Mouse (Mus musculus): Measurements from ENCODE around the gene Cpn1. TPM values are rescaled to one million over a fixed set of nuclear protein-coding genes. Genes with fewer than 3 reads are reported as not detected.

The Cpn1 gene
- polyA plus RNA-seq, 1 experiment from 2014 or later: 45.3 TPM

- H3K4me1 ChIP-seq (replicated peaks; ENCODE audit: control insufficient read depth, insufficient read depth): no peaks in the 10 kb centered on the region
- no peaks in the 10 kb centered on the region for H3K36me3 ChIP-seq (ENCODE audit: control insufficient read depth, insufficient read depth, low read length)
- H3K9me3 ChIP-seq (ENCODE audit: control insufficient read depth, low read length): no peaks in the 10 kb centered on the region
- no peak overlapping the region for H3K27ac ChIP-seq (replicated peaks)
- TF ChIP-seq EP300 (optimal IDR thresholded peaks at IDR 0.05) (no peak), CTCF (IDR thresholded peaks at IDR 0.05; ENCODE audit: low read depth) (no peak)
- 9% methylated on average over 11 of the region's 12 CpGs for whole genome bisulfite sequencing
- DNase-seq (ENCODE audit: low spot score): peak; percentile 49
- ATAC-seq (ENCODE audit: low FRiP score, low TSS enrichment): peak; percentile 58; the same call in 1 of the 2 replicates
- H3K9ac ChIP-seq (ENCODE audit: low read length): no peak overlapping the region
- H3K4me2 ChIP-seq (replicated peaks; ENCODE audit: low read depth): peak overlapping the region; percentile 5; the same call in 1 of the 2 replicates
- no peak overlapping the region for H3K4me3 ChIP-seq (ENCODE audit: low read depth, low read length)
- H3K27me3 ChIP-seq (ENCODE audit: control insufficient read depth, insufficient read depth, low read length): no peaks in the 10 kb centered on the region
Measured at GRCm38 (mm10) chr19:43949111-43949810, 37.1 kb downstream of the Cpn1 start.

GRCm38 (mm10) chr19:43944566-43944965 is 41.8 kb downstream of the Cpn1 start:
- Histone ChIP-seq H3K4me2 (replicated peaks; ENCODE audit: low read depth) (no peak overlapping the region), H3K4me1 (replicated peaks; ENCODE audit: control insufficient read depth, insufficient read depth) (no peaks in the 10 kb centered on the region), H3K9me3 (ENCODE audit: control insufficient read depth, low read length) (no peaks in the 10 kb centered on the region), H3K4me3 (ENCODE audit: low read depth, low read length) (no peak overlapping the region), H3K9ac (ENCODE audit: low read length) (no peak overlapping the region), H3K36me3 (ENCODE audit: control insufficient read depth, insufficient read depth, low read length) (no peaks in the 10 kb centered on the region), H3K27me3 (ENCODE audit: control insufficient read depth, insufficient read depth, low read length) (no peaks in the 10 kb centered on the region), H3K27ac (replicated peaks) (no peak overlapping the region)
- no peak for ATAC-seq (ENCODE audit: low FRiP score, low TSS enrichment)
- TF ChIP-seq CTCF (IDR thresholded peaks at IDR 0.05; ENCODE audit: low read depth): no peak
- no peak for TF ChIP-seq EP300 (optimal IDR thresholded peaks at IDR 0.05)
- 83% methylated on average over 8 of the region's 8 CpGs for WGBS
- DNase-seq (ENCODE audit: low spot score): no peak

GRCm38 (mm10) chr19:43943076-43943475 is 43.3 kb downstream of the Cpn1 start:
- H3K9ac ChIP-seq (ENCODE audit: low read length): no peak overlapping the region
- H3K4me1 ChIP-seq (replicated peaks; ENCODE audit: control insufficient read depth, insufficient read depth): peaks cover 4% of the 10 kb centered on the region; the same call in 1 of the 2 replicates
- H3K4me2 ChIP-seq (replicated peaks; ENCODE audit: low read depth): no peak overlapping the region
- H3K27me3 ChIP-seq (ENCODE audit: control insufficient read depth, insufficient read depth, low read length): no peaks in the 10 kb centered on the region
- 69% methylated on average over 16 of the region's 16 CpGs for WGBS
- H3K4me3 ChIP-seq (ENCODE audit: low read depth, low read length): no peak overlapping the region
- no peak for DNase-seq (ENCODE audit: low spot score)
- no peak for ATAC-seq (ENCODE audit: low FRiP score, low TSS enrichment)
- no peaks in the 10 kb centered on the region for H3K36me3 ChIP-seq (ENCODE audit: control insufficient read depth, insufficient read depth, low read length)
- no peak for TF ChIP-seq EP300 (optimal IDR thresholded peaks at IDR 0.05)
- no peak for TF ChIP-seq CTCF (IDR thresholded peaks at IDR 0.05; ENCODE audit: low read depth)
- no peaks in the 10 kb centered on the region for H3K9me3 ChIP-seq (ENCODE audit: control insufficient read depth, low read length)
- H3K27ac ChIP-seq (replicated peaks): no peak overlapping the region

GRCm38 (mm10) chr19:43939769-43940689 is 46.3 kb downstream of the Cpn1 start, which contains the start of gene Dnmbp:
TSS of gene Dnmbp (minus strand) at chr19:43940191.
- WGBS: 4% methylated on average over 60 of the region's 94 CpGs
- H3K4me3 ChIP-seq (ENCODE audit: low read depth, low read length): peak within 1 kb of the TSS; percentile 79
- TF ChIP-seq CTCF (IDR thresholded peaks at IDR 0.05; ENCODE audit: low read depth): peak; percentile 84
- TF ChIP-seq EP300 (optimal IDR thresholded peaks at IDR 0.05): no peak
- ATAC-seq (ENCODE audit: low FRiP score, low TSS enrichment): peak; percentile 95
- H3K4me2 ChIP-seq (replicated peaks; ENCODE audit: low read depth): peak within 1 kb of the TSS; percentile 75
- H3K9me3 ChIP-seq (ENCODE audit: control insufficient read depth, low read length): no peaks in the 10 kb centered on the region
- no peaks in the 10 kb centered on the region for H3K27me3 ChIP-seq (ENCODE audit: control insufficient read depth, insufficient read depth, low read length)
- peak; percentile 88 for DNase-seq (ENCODE audit: low spot score)
- peak within 1 kb of the TSS; percentile 76 for H3K9ac ChIP-seq (ENCODE audit: low read length)
- peak within 1 kb of the TSS; percentile 85 for H3K27ac ChIP-seq (replicated peaks)
- peaks cover 4% of the 10 kb centered on the region; the same call in 1 of the 2 replicates for H3K4me1 ChIP-seq (replicated peaks; ENCODE audit: control insufficient read depth, insufficient read depth)
- no peaks in the 10 kb centered on the region for H3K36me3 ChIP-seq (ENCODE audit: control insufficient read depth, insufficient read depth, low read length)

- no peaks in the 10 kb centered on the region for H3K27me3 ChIP-seq (ENCODE audit: control insufficient read depth, insufficient read depth, low read length)
- no peak for DNase-seq (ENCODE audit: low spot score)
- ATAC-seq (ENCODE audit: low FRiP score, low TSS enrichment): no peak; the same call in 1 of the 2 replicates
- H3K36me3 ChIP-seq (ENCODE audit: control insufficient read depth, insufficient read depth, low read length): no peaks in the 10 kb centered on the region
- peak overlapping the region; percentile 85 for H3K27ac ChIP-seq (replicated peaks)
- no peaks in the 10 kb centered on the region for H3K9me3 ChIP-seq (ENCODE audit: control insufficient read depth, low read length)
- H3K4me2 ChIP-seq (replicated peaks; ENCODE audit: low read depth): peak overlapping the region; percentile 75
- peak overlapping the region; percentile 76 for H3K9ac ChIP-seq (ENCODE audit: low read length)
- peaks cover 4% of the 10 kb centered on the region; the same call in 1 of the 2 replicates for H3K4me1 ChIP-seq (replicated peaks; ENCODE audit: control insufficient read depth, insufficient read depth)
- H3K4me3 ChIP-seq (ENCODE audit: low read depth, low read length): peak overlapping the region; percentile 79
- no peak for TF ChIP-seq EP300 (optimal IDR thresholded peaks at IDR 0.05)
- TF ChIP-seq CTCF (IDR thresholded peaks at IDR 0.05; ENCODE audit: low read depth): no peak
- 12% methylated on average over 16 of the region's 16 CpGs for WGBS
Measured at GRCm38 (mm10) chr19:43939171-43939768, 47.1 kb downstream of the Cpn1 start.
